Mouse (Mus musculus) regulatory T cell (primary cell): ENCODE results near the gene Prr7.

Source experiments
- in situ Hi-C: fragments of 300-600 bp; cut with MboI, MseI; formaldehyde crosslinking; loops from one replicate; pipeline ENCODE4 v1.15.1; 2025; ENCODE audit warnings: high pct_unique_total_duplicates

The Prr7 gene

GRCm38 (mm10) chr13:55448131-55448530, 15.9 kb upstream of the Prr7 start:
- in situ Hi-C loops, result no loop called here

- in situ Hi-C loops, result no loop called here
These were observed 14.9 kb upstream of the Prr7 start for GRCm38 (mm10) chr13:55449205-55449604.

- in situ Hi-C loops, result no loop called here
These were observed 14.2 kb upstream of the Prr7 start for GRCm38 (mm10) chr13:55449679-55450441.

- in situ Hi-C loops, result no loop called here
These were observed 13.5 kb upstream of the Prr7 start for GRCm38 (mm10) chr13:55450511-55450980.

GRCm38 (mm10) chr13:55451296-55451695, 12.8 kb upstream of the Prr7 start:
- in situ Hi-C loops, result no loop called here

GRCm38 (mm10) chr13:55451785-55452549, 12.1 kb upstream of the Prr7 start:
- in situ Hi-C loops, result no loop called here

- in situ Hi-C loops, result no loop called here
These were observed 1.1 kb upstream of the Prr7 start for GRCm38 (mm10) chr13:55462965-55463364.

- in situ Hi-C loops, result no loop called here
These were observed 554 bp upstream of the Prr7 start for GRCm38 (mm10) chr13:55463399-55464026.

- in situ Hi-C loops, result no loop called here
These were observed 1.1 kb downstream of the Prr7 start for GRCm38 (mm10) chr13:55465184-55465583.

GRCm38 (mm10) chr13:55465830-55466440, 1.9 kb downstream of the Prr7 start:
- in situ Hi-C loops, result no loop called here

GRCm38 (mm10) chr13:55468851-55469560, 4.9 kb downstream of the Prr7 start:
- in situ Hi-C loops, result no loop called here

GRCm38 (mm10) chr13:55470372-55470771, 6.3 kb downstream of the Prr7 start:
- in situ Hi-C loops, result no loop called here

- in situ Hi-C loops, result no loop called here
These were observed 7.2 kb downstream of the Prr7 start for GRCm38 (mm10) chr13:55471156-55471818.

GRCm38 (mm10) chr13:55471819-55472131, 7.7 kb downstream of the Prr7 start:
- in situ Hi-C loops, result no loop called here

GRCm38 (mm10) chr13:55472132-55473022, 8.3 kb downstream of the Prr7 start:
- in situ Hi-C loops, result no loop called here

GRCm38 (mm10) chr13:55473076-55473831, 9.2 kb downstream of the Prr7 start:
- in situ Hi-C loops, result no loop called here

GRCm38 (mm10) chr13:55473961-55474360, 9.9 kb downstream of the Prr7 start:
- in situ Hi-C loops, result no loop called here

- in situ Hi-C loops, result loop anchor here (5.0 kb wide), 2 partner anchors 38 to 62 kb away; partner anchors contain the start of gene Pdlim7
These were observed 10.6 kb downstream of the Prr7 start for GRCm38 (mm10) chr13:55474621-55475069.

GRCm38 (mm10) chr13:55475750-55476149, 11.7 kb downstream of the Prr7 start:
- in situ Hi-C loops, result loop anchor here (5.0 kb wide), 2 partner anchors 37 to 63 kb away; partner anchors contain the start of gene Pdlim7
